Mouse (Mus musculus) kidney, adult 8-10 months (tissue): Measurements from ENCODE around the gene Acin1.
A peak's percentile ranks its signal among the peaks of the same experiment; 100 is the strongest.

Source experiments
- DNase-seq, 2 experiments: peaks; one replicate each; pipeline ENCODE4 v3.0.0; 2022

The Acin1 gene

GRCm38 (mm10) chr14:54686522-54687143 is at the start of gene Acin1:
TSS of gene Acin1 (minus strand) at chr14:54686931.
- DNase-seq: peak; percentile 100

DNA sequence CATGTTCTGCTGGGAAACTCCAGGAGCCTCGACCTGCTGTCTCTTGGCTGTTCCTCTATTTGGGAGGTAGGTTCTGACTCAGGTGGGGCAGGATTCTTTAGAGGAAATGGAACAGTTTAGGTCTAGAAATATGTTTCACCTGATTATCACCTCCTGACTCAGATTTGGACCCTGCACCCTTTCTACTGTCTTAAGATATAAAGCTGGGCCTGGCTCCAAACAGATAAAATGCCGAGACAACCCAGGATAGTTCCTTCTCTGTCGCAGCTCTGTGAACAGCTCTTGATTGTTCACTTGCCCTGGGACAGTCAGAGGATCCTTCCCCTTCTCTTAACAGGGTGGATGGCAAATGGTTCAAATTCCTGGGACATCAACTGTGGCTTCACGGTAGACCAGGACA is 48.5 kb upstream of the Acin1 start:
- DNase-seq: no peak

DNA sequence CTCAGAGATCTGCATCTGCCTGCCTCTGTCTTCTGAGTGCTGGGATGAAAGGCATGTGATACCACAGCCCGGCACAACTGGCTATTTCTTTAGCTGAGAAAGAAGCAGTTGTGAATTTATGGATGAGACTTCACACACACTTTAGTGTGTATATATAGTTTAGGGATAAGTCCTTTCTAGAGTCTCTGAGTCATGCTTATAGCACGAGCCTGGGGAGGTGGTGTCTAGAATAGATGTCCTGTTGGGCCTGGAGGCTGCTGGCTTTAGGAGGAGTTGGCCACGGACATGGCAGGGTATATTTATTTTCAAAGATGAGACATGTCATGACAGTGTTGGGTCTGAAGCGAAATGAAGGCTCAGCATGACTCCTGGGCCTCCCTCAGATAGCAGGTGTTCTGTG is 47.3 kb upstream of the Acin1 start:
- no peak for DNase-seq

DNA sequence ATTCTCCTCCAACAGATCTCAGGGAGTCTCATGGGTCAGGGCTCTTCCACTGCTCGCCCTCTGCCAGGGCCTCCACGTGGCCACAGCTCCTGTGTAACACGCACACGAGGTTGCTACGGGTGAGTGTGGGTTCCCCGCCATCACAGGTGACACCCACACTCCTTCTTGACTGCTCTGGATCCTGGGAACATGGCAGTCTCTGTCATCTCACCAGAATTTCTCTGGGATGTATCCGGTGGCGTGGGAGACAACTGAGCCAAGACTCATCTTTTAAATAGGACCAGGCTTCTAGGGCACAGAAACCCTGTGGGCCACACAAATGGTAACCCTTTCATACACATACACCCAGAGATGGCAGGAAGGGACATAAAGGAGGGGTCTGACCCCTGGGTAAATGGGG is 45.5 kb upstream of the Acin1 start:
- no peak for DNase-seq

DNA sequence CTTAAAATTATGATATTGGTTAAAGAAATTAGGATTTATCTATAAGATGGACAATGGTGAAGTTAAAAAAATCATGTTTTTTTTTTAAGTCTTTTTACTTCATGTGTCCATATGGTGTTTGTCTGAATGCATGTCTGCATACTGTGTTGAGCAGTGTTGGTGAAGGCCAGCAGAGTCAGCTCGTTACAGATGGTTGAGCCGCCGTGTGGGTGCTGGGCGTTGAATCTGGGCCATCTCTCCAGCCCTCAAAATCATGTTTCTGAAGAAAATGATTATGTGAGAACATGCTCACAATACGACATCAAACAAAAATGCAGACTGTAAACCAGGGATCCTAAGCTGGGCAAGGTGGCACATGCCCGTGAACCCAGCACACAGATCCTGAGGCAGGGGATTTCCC is 43.6 kb upstream of the Acin1 start:
- no peak for DNase-seq

DNA sequence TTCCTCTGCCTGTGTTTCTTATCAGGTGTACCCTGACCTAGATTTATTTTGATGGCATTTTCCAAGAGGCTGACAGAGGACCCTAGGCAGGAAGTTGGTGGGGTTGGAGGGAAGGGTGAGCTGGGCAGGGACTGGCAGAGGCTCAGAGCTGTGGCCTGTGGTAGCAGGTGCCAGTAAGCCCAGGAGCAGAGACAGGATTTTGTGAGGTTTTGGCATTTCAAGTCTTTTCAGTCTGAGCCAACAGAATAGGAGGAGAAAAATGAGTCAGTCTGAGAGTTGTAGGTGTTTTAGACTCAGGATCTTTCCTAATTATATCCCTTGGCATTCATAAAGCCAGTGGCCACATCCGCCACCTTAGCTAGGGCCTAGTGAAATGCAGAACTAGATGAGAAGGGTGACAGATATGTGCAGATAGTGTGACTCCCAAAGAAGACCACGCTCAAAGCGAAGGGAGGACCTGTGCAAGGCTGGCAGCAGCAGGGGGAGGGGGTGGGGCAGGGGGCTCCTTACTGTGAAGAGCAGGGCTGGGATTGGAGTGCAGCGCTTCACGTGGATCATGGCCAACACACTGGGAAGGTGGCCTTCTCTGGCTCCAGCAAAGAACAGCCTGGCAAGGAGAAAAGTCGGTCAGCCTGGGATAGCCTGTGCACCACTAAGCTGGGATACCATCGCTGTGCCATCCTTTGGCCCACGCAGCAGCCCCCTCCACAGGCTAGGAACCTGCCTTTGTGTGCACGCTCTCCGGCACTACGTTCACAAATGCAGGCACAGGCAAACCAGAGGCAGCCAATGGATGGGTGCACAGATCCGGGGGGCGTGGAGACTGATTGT is 42.3 kb upstream of the Acin1 start:
- no peak for DNase-seq

DNA sequence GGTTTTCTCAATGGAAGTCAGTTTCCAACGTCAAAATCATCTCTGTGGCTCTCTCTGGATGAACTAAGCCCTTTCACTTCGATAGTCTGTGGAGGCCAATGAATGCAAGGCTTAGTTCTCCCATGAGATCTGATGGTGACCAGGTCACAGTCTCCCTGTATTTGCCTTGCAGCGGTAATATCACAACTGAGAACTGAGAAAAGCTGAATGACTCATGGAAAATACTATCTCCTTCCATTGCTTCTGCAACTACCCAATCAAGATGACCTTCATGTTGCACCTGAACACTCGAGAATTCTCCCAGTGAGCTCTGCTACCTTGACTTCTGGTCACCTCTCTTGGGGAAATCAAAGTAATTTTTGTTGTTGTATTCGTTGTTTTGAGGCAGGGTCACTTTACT is 40.8 kb upstream of the Acin1 start:
- DNase-seq: no peak

DNA sequence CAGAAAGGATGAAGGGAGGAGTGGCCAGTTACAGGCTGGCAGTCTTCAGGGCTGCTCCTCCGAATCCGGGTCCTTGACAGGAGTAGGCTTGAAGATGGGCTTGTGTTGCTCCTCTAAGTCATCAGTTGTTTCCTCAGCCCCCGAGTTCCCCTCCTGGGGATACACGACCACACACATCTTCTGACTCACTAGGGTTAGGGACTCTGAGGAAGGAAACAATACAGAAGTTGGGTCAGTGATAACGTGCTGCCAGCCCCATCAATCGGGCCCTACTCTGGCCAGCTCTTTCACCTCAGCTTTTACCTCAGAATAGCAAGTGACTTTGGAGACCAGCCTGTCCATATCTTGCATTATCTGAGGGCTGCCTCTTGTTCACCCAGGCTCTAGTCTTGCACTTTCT is 37.3 kb upstream of the Acin1 start:
- DNase-seq: no peak

- no peak for DNase-seq
Measured at GRCm38 (mm10) chr14:54721711-54722110, 35.0 kb upstream of the Acin1 start.

- DNase-seq: no peak
Measured at GRCm38 (mm10) chr14:54720654-54721350, 34.1 kb upstream of the Acin1 start.

- no peak for DNase-seq
Measured at GRCm38 (mm10) chr14:54720041-54720440, 33.3 kb upstream of the Acin1 start.

DNA sequence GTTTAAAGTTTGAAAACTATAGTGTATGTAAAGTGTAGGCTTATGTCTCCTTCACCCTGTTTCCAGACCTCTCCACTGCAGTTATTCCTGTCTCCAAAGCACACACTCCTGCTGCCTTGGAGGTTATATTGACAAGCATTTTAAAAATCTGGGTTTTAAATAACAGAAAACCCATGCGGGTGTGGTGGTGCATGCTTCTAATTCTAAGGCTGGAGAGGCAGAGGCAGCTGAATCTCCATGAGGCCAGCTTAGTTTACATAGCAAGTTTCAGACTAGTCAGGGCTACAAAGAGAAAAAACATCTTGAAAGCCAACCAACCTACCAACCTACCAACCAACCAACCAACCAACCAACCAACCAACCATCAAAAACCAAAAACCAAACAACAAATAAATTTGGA is 28.7 kb upstream of the Acin1 start:
- no peak for DNase-seq

DNA sequence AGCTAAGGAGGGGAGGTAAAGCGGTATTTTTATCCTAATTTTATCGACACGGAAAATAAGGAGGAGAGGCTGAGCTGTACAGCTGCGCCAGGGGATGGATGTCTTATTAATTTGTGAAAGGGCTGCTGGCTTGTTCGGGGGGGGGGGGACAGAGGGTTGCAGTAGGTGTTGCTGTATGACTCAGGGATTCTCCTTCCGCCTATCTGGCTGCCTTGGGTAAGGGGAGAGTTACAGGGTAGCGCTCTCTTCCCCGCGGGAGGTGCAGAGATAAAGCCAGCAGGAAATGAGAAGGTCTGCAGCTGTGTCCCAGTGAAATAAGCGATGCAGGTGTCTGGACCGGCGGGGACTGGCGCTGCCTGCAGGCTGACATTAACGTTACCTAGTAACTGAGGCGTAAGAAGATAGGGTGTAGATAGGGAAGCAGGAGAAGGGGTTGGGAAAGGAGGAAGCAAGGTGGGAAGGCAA is 27.9 kb upstream of the Acin1 start:
- DNase-seq: peak in 1 of 2 experiments; percentile 38

DNA sequence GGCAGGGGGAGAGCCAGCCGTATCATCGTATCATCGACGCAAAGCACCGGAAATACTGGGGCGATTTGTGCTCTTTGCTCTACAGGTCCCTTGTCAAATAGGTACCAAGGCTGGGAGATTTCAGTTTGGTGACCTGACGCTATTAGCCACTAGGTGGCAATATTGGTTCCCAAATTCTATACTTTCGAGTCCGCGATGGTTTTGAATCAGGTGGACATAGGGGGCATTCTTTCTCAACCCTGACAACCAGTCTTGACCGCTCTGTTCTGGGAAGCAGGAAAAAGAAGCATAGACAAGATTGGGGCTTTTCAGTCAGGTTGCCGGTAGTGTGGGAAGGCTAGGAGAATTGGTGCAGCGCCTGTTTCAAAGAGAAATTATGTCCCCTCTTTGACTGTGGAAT is 27.4 kb upstream of the Acin1 start:
- DNase-seq: peak; percentile 71 to 85

DNA sequence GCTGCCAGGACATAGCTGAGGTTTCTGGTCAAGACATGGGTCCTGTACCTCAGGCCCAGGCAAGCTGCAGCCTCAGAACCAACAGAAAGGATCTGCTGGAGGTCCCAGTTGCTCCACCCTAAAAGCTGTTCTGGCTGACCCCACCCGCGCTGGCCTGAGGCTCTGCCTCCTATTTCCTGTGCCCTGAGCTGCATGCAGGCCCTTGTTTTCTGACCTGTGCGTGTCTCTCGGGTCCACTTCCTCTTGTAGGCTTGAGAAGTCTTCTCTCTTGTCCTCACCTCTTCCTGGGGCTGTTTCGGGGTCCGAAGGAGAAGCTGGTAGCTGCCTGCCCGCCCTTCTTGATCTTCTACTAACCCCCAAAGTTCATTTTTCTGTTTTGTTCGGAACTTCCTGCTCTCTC is 26.1 kb upstream of the Acin1 start:
- DNase-seq: peak; percentile 27 to 29

DNA sequence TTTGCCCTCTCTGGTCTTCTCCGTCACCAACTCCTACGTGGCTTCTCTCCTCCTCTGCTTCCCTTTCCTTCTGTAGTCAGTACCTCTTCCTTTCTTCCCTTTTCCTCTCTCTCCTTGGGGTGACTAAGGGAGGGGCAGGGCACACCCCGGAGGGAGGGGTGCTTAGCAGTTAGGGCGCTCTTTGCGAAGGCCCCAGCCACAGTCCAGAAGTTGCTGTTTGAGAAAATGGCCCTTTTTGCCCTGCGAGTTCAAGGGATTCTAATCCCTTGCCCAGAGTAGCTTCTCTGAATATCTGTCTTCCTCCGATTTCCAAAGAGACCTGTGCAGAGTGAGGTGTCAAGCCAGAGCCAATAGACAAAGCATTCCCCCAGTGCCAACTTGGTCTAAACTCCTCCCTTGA is 25.3 kb upstream of the Acin1 start, which contains the start of gene Cebpe:
Gene Cebpe (minus strand): TSS at position 101 of the 400 bp plus-strand sequence.
- no peak for DNase-seq

DNA sequence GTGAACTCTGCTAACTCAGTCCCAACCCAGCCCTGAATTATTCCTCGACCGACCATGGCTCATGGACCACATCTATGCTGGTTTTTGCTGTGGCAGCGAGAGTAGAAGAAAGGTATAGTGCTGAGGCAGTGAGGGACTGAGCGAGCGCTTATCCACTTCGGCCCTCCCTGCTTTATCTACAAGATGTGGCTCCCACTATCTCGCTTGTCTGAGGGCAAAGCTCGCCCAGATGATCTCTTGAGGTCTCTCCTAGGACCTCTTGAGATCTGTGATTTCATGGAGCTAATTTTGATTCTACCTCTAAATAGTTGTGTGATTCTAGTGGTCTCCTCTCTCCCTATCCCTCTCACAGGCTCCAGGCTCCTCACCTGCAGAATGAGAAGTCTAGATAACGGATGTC is 22.3 kb upstream of the Acin1 start:
- DNase-seq: no peak

- DNase-seq: no peak
Measured at GRCm38 (mm10) chr14:54706589-54707320, 20.0 kb upstream of the Acin1 start.

DNA sequence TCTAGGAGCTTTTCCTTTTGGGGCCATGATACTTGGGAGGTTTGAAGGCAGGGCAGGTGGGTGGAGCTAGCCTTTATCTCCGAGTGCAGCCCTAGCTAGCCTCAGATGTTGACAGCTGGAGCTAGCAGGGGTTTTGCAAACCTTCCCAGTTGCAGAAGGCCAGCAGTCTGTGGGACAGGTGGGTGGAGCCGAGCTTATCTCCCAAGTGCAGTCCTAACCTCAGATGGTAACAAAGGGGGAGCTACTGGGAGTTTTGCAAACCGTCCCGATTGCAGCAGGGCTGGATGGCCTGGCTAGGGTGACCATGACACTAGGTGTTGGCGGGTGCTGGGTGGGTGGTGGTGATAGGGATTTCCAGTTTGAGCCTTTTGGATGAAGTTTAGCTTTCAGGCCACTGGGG is 19.1 kb upstream of the Acin1 start:
- DNase-seq: no peak

DNA sequence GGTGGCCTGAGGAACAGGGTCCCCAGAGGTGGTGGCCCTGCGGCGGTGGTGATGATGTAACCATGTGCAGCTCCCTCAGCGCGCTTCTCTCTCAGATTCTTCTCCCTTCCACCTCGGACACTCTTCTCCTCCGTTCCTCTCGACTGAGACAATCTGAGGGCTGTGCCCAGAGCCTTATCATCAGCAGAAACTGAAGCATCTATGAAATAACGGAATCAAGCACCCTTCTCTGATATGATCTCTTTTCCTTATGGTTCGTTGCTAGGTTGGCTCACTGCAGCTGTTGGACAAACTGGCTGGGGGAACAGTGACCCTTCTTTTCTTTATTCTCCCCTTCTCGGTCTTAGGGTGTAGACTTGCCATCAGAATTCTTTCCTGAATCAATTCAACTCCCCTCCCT is 16.5 kb upstream of the Acin1 start:
- no peak for DNase-seq

DNA sequence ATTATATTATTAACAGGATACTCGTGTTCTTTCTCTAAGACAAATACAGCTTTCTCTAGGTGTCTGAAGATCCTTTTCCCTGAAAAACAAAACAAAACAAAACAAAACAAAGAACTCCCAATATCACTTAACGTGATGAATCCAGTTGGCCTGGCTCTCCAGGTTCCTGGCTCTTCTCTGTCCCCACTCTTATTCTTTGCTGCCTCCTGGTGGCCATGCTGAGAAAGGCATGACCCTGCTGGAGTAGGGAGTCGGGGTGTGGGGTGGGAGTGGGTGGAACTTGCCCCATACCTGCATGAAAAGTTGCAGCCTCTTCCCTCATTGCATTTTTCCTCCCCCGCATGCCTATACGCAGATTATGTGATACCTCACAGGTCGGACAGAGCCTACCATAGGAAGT is 14.6 kb upstream of the Acin1 start:
- peak; percentile 58 to 80 for DNase-seq

DNA sequence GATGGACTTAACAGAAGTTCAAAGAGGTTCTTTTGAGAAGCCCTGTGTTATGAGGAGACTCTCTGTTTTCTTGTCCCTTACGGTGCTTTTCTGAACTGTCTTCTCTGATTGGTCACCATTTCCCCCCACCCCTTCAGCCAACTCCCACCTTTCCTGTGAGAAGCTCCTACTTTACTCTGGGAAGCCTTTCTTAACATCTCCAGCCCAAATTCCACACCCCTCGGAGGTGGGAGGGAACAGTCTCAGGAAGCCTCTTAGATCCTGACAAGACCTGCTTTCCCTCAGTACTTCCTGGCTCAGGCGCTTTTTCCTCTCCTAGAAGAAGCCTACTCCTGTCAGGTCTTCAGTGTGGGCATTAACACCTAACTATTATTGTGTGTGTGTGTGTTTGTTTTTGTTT is 12.9 kb upstream of the Acin1 start:
- no peak for DNase-seq

- DNase-seq: no peak
Measured at GRCm38 (mm10) chr14:54698733-54699132, 12.0 kb upstream of the Acin1 start, which contains the start of gene Gm29776. TSS of gene Gm29776 (minus strand) at chr14:54698833.
